Mouse (Mus musculus) limb, embryonic 15.5 days (tissue): ENCODE measurements around the gene Trmt13. TPM values are rescaled to one million over a fixed set of nuclear protein-coding genes. Genes with fewer than 3 reads are reported as not detected.

ENCODE experiments used
- ATAC-seq: fragments of 200-750 bp; cut with Nextera tagmentation; 2 replicates; pipeline ENCODE4 v1.8.0; 2017; ENCODE audit warnings: low read depth, moderate TSS enrichment; ENCODE audit not compliant: insufficient number of reproducible peaks, low FRiP score, low TSS enrichment
- H3K27ac ChIP-seq: fragments of 300-500 bp; sonication (generic); 2 replicates; pipeline ENCODE4 v1.5.1; 2015; ENCODE audit warnings: moderate library complexity, mild to moderate bottlenecking, inconsistent platforms
- H3K27me3 ChIP-seq: fragments of 300-500 bp; sonication (generic); 2 replicates; pipeline ENCODE4 v1.6.1; 2015; ENCODE audit warnings: inconsistent platforms
- H3K36me3 ChIP-seq: fragments of 300-500 bp; sonication (generic); 2 replicates; pipeline ENCODE4 v1.6.1; 2015; ENCODE audit warnings: inconsistent platforms
- H3K4me1 ChIP-seq: fragments of 300-500 bp; sonication (generic); 2 replicates; pipeline ENCODE4 v1.6.1; 2015; ENCODE audit warnings: inconsistent platforms
- H3K4me2 ChIP-seq: fragments of 300-500 bp; sonication (generic); 2 replicates; pipeline ENCODE4 v1.6.1; 2015; ENCODE audit warnings: mild to moderate bottlenecking, inconsistent platforms
- H3K4me3 ChIP-seq: fragments of 300-500 bp; sonication (generic); 2 replicates; pipeline ENCODE4 v1.5.1; 2015; ENCODE audit warnings: mild to moderate bottlenecking, inconsistent platforms
- H3K9ac ChIP-seq: fragments of 300-500 bp; sonication (generic); 2 replicates; pipeline ENCODE4 v1.6.1; 2015; ENCODE audit warnings: inconsistent platforms
- H3K9me3 ChIP-seq: fragments of 300-500 bp; sonication (generic); 2 replicates; pipeline ENCODE4 v1.6.1; 2016; ENCODE audit warnings: inconsistent platforms
- WGBS: fragments of 180-500 bp; shearing (Covaris S2); methylation state at CpG from one replicate; pipeline ENCODE4 v1.1.7; 2015; 5-methylcytosine and 5-hydroxymethylcytosine counted together
- polyA plus RNA-seq: library from polyadenylated mRNA; unstranded; fragments of >200 nt; fragmentation: Nextera tagmentation; extraction: Ambion mirVana; gene quantifications from 2 replicates; pipeline ENCODE4 v1.2.1, GENCODE M21; 2015

Trmt13 gene
- polyA plus RNA-seq, 1 experiment from 2014 or later: 32.3 TPM

GRCm38 (mm10) chr3:116648805-116649204 lies 34.4 kb upstream of the Trmt13 start:
- H3K27ac ChIP-seq: no peak overlapping the region
- H3K36me3 ChIP-seq: peaks cover 51% of the 10 kb centered on the region
- H3K27me3 ChIP-seq: no peaks in the 10 kb centered on the region
- H3K4me1 ChIP-seq: 0 out of 2 replicates have a peak, but pooled peaks cover 2% of the 10 kb centered on the region
- no peak for ATAC-seq
- 93% methylated on average over 7 of the region's 7 CpGs for WGBS
- H3K4me2 ChIP-seq: no peak overlapping the region
- H3K9me3 ChIP-seq: no peaks in the 10 kb centered on the region
- H3K4me3 ChIP-seq: no peak overlapping the region
- H3K9ac ChIP-seq: no peak overlapping the region

DNA sequence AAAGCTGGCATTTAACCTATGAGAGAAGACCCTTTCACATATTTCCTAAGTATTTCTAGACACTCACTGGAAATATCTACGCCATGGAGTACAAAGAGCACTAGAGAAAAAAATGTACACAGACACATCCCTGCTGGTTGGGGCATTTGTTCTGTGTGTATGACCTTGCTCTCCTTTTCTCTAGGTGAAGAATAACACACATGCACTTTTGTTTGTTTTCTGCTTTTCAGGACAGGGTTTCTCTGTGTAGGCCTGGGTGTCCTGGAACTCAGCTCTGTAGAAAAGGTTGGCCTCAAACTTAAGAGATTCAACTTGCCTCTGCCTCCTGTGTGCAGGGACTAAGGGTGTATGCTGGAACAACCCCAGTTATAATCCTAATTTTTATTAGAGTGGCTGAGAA lies 32.0 kb upstream of the Trmt13 start:
- 96% methylated on average over 1 of the region's 1 CpGs for WGBS
- peaks cover 71% of the 10 kb centered on the region for H3K36me3 ChIP-seq
- H3K27ac ChIP-seq: no peak overlapping the region
- H3K27me3 ChIP-seq: no peaks in the 10 kb centered on the region
- H3K4me1 ChIP-seq: no peaks in the 10 kb centered on the region
- ATAC-seq: no peak
- no peak overlapping the region for H3K4me3 ChIP-seq
- H3K9ac ChIP-seq: no peak overlapping the region
- no peaks in the 10 kb centered on the region for H3K9me3 ChIP-seq
- no peak overlapping the region for H3K4me2 ChIP-seq

DNA sequence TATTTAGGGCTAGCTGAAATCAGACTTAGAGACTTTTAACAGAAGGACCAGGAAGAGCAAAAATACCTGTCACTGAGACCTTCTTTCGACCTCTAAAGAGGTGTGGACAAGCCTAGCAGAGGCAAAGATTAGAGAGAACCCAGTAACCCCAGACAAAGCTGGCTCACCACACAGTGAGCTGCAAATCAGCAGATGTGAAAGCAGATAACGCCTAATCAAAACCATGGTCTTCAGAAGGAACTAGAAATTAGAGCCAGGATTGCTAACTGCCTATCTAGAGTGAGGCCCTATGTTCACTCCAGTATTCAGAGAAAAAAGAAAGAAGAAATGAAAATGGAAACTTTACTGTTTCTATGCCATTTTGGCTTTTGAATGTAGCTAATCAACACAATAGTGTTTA lies 28.0 kb upstream of the Trmt13 start:
- no peak for ATAC-seq
- WGBS: 76% methylated on average over 2 of the region's 2 CpGs
- no peaks in the 10 kb centered on the region for H3K27me3 ChIP-seq
- H3K9me3 ChIP-seq: no peaks in the 10 kb centered on the region
- H3K4me1 ChIP-seq: no peaks in the 10 kb centered on the region
- H3K27ac ChIP-seq: no peak overlapping the region
- H3K9ac ChIP-seq: no peak overlapping the region
- no peak overlapping the region for H3K4me3 ChIP-seq
- H3K36me3 ChIP-seq: peaks cover 77% of the 10 kb centered on the region
- H3K4me2 ChIP-seq: no peak overlapping the region

- Histone ChIP-seq H3K27ac (no peak overlapping the region), H3K4me2 (no peak overlapping the region), H3K36me3 (peaks cover 77% of the 10 kb centered on the region), H3K4me3 (no peak overlapping the region), H3K9me3 (no peaks in the 10 kb centered on the region), H3K4me1 (no peaks in the 10 kb centered on the region), H3K9ac (no peak overlapping the region), H3K27me3 (no peaks in the 10 kb centered on the region)
- no peak for ATAC-seq
- 91% methylated on average over 6 of the region's 6 CpGs for WGBS
Measured at GRCm38 (mm10) chr3:116641811-116642371, 27.5 kb upstream of the Trmt13 start.

DNA sequence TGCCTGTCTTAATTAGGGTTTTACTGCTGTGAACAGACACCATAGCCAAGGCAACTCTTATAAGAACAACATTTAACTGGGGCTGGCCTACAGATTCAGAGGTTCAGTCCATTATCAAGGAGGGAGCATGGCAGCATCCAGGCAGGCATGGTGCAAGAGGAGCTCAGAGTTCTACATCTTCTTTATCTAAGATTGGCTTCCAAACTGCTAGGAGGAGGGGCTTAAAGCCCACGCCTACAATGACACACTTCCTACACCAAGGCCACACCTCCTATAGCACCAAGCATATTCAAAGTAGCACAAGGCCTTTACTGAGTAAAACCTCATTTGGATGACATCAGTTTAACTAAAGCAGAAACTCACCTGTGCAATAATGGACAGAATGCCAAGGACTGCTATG lies 25.6 kb upstream of the Trmt13 start:
- H3K27me3 ChIP-seq: no peaks in the 10 kb centered on the region
- no peak overlapping the region for H3K9ac ChIP-seq
- H3K4me1 ChIP-seq: no peaks in the 10 kb centered on the region
- peaks cover 76% of the 10 kb centered on the region for H3K36me3 ChIP-seq
- no peaks in the 10 kb centered on the region for H3K9me3 ChIP-seq
- no peak overlapping the region for H3K4me2 ChIP-seq
- no peak overlapping the region for H3K4me3 ChIP-seq
- no peak overlapping the region for H3K27ac ChIP-seq
- 79% methylated on average over 1 of the region's 1 CpGs for WGBS
- no peak for ATAC-seq

- Histone ChIP-seq H3K4me2 (no peak overlapping the region), H3K27me3 (no peaks in the 10 kb centered on the region), H3K36me3 (peaks cover 82% of the 10 kb centered on the region), H3K9ac (no peak overlapping the region), H3K27ac (no peak overlapping the region), H3K4me1 (no peaks in the 10 kb centered on the region), H3K9me3 (no peaks in the 10 kb centered on the region), H3K4me3 (no peak overlapping the region)
- WGBS: 85% methylated on average over 7 of the region's 7 CpGs
- no peak for ATAC-seq
Measured at GRCm38 (mm10) chr3:116638572-116638971, 24.2 kb upstream of the Trmt13 start.

GRCm38 (mm10) chr3:116637693-116638476 lies 23.5 kb upstream of the Trmt13 start:
- ATAC-seq: no peak
- no peak overlapping the region for H3K4me3 ChIP-seq
- H3K9ac ChIP-seq: no peak overlapping the region
- no peaks in the 10 kb centered on the region for H3K9me3 ChIP-seq
- H3K4me1 ChIP-seq: no peaks in the 10 kb centered on the region
- H3K4me2 ChIP-seq: no peak overlapping the region
- H3K27me3 ChIP-seq: no peaks in the 10 kb centered on the region
- H3K36me3 ChIP-seq: peaks cover 79% of the 10 kb centered on the region
- 73% methylated on average over 9 of the region's 9 CpGs for WGBS
- H3K27ac ChIP-seq: no peak overlapping the region

DNA sequence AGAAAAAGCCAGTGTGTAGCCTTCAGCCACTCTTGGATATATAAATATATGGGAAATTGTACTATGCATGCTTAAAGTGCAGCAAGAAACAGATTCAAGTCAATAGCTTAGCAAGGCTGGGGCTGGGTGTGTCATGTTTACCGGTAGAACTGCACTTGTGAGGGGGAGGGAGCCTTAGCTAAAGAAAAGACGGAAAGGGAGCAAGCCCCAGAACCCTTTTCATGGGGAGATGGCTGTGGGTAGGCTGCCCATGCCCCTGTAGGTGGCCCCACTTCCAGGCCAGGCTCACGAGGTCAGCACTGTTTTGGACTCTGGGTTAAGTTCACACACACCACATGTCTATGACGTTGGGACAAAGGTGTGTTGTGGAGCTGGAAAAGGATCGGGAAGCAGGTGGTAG lies 21.4 kb upstream of the Trmt13 start:
- Histone ChIP-seq H3K4me3 (no peak overlapping the region), H3K4me1 (no peaks in the 10 kb centered on the region), H3K36me3 (peaks cover 70% of the 10 kb centered on the region), H3K27ac (no peak overlapping the region), H3K9ac (no peak overlapping the region), H3K4me2 (no peak overlapping the region), H3K27me3 (no peaks in the 10 kb centered on the region), H3K9me3 (no peaks in the 10 kb centered on the region)
- WGBS: 68% methylated on average over 5 of the region's 5 CpGs
- ATAC-seq: no peak

DNA sequence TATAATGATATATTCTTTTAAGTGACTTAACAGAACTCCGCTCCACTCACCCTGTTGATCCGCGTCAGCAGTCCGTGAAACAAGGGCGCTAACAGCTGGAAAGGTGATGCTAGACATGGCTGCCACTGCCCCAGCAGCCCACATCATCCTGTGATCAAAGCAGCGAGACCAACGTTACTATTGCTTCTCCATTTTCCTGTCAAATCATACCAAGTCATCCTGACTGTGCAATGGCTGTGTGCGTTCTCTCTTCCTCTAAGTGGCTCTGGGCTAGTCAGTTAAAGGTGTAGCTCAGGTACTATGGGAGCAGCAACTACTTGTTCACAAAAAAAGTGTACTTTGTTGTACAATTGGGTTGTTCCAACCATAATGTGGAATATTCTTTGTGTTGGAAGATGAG lies 20.5 kb upstream of the Trmt13 start:
- H3K4me3 ChIP-seq: no peak overlapping the region
- H3K4me1 ChIP-seq: no peaks in the 10 kb centered on the region
- WGBS: 92% methylated on average over 8 of the region's 8 CpGs
- H3K27ac ChIP-seq: no peak overlapping the region
- no peak overlapping the region for H3K9ac ChIP-seq
- ATAC-seq: no peak
- no peaks in the 10 kb centered on the region for H3K27me3 ChIP-seq
- no peaks in the 10 kb centered on the region for H3K9me3 ChIP-seq
- H3K4me2 ChIP-seq: no peak overlapping the region
- peaks cover 70% of the 10 kb centered on the region for H3K36me3 ChIP-seq

DNA sequence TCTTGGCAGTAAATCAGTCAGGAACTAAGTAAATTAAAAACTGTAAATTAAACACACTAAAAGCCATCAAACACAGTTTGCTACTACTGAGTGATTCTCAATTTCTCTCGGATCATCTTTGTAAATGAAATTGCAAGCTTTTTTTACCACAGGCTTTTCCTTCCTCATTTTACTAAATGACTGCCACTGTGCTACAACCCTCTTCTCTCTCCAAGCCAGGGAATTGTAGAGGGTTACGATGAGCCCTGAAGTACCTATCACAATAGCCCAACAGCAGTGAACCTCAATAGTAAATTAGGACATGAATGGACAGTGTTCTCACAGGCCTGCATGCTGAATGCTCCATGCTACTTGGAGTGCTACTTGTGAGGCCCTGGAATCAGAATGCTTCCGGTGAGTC lies 19.7 kb upstream of the Trmt13 start:
- Histone ChIP-seq H3K4me2 (no peak overlapping the region), H3K4me3 (no peak overlapping the region), H3K27ac (no peak overlapping the region), H3K27me3 (no peaks in the 10 kb centered on the region), H3K9ac (no peak overlapping the region), H3K4me1 (no peaks in the 10 kb centered on the region), H3K9me3 (no peaks in the 10 kb centered on the region), H3K36me3 (peaks cover 63% of the 10 kb centered on the region)
- WGBS: 89% methylated on average over 3 of the region's 3 CpGs
- ATAC-seq: no peak

DNA sequence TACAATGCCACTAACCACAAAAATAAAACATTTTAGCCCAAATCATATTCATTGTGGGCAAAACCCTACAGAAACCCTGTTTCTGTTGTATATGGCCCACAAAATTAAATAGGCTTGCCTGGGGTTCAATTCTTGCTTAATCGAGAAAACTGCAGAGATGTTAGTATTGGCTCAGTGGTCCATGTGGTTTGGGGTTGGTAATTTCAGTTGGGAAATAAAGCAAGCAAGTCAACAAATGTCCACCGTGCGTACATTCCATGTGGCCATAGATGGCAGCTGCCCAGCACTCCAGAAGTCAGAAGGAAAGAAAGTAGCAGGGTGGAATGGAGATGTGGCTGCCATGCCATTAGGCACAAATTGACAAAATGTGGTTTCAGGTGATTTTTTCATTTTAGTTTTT lies 18.6 kb upstream of the Trmt13 start:
- no peak overlapping the region for H3K27ac ChIP-seq
- no peaks in the 10 kb centered on the region for H3K4me1 ChIP-seq
- WGBS: 80% methylated on average over 3 of the region's 3 CpGs

GRCm38 (mm10) chr3:116631459-116631858 lies 17.1 kb upstream of the Trmt13 start:
- Histone ChIP-seq H3K27me3 (no peaks in the 10 kb centered on the region), H3K9ac (no peak overlapping the region), H3K4me1 (no peaks in the 10 kb centered on the region), H3K36me3 (peaks cover 53% of the 10 kb centered on the region), H3K4me2 (no peak overlapping the region), H3K4me3 (no peak overlapping the region), H3K9me3 (no peaks in the 10 kb centered on the region), H3K27ac (no peak overlapping the region)
- no peak for ATAC-seq
- 79% methylated on average over 1 of the region's 1 CpGs for WGBS

More for the DNA sequence above, 18.6 kb upstream of the Trmt13 start:
- no peaks in the 10 kb centered on the region for H3K27me3 ChIP-seq
- H3K9me3 ChIP-seq: no peaks in the 10 kb centered on the region
- H3K4me3 ChIP-seq: no peak overlapping the region
- H3K9ac ChIP-seq: no peak overlapping the region
- no peak for ATAC-seq
- H3K4me2 ChIP-seq: no peak overlapping the region
- H3K36me3 ChIP-seq: peaks cover 56% of the 10 kb centered on the region
